Mouse (Mus musculus) left cerebral cortex, postnatal 10 days (tissue): Measurements from ENCODE around the gene Chrna5. TPM values are rescaled to one million over a fixed set of nuclear protein-coding genes. Genes with fewer than 3 reads are reported as not detected.

Source experiments
- DNase-seq, 2 experiments: peaks; one replicate each; pipeline ENCODE4 v3.0.0; 2021 to 2022; ENCODE audit warnings: low spot score in 2 of 2, mixed read lengths in 1 of 2; ENCODE audit errors: extremely low spot score in 1 of 2
- intact Hi-C: fragments of 180-260 bp; cut with DNase I; formaldehyde crosslinking; loops from one replicate; pipeline ENCODE4 v1.15.1; 2025
- total RNA-seq, 2 experiments: library from RNA; stranded (reverse); gene quantifications; 2 replicates each; pipeline ENCODE4 v1.2.3; 2021

Gene Chrna5
- total RNA-seq, 2 experiments from 2014 or later, result 5.3 TPM

DNA sequence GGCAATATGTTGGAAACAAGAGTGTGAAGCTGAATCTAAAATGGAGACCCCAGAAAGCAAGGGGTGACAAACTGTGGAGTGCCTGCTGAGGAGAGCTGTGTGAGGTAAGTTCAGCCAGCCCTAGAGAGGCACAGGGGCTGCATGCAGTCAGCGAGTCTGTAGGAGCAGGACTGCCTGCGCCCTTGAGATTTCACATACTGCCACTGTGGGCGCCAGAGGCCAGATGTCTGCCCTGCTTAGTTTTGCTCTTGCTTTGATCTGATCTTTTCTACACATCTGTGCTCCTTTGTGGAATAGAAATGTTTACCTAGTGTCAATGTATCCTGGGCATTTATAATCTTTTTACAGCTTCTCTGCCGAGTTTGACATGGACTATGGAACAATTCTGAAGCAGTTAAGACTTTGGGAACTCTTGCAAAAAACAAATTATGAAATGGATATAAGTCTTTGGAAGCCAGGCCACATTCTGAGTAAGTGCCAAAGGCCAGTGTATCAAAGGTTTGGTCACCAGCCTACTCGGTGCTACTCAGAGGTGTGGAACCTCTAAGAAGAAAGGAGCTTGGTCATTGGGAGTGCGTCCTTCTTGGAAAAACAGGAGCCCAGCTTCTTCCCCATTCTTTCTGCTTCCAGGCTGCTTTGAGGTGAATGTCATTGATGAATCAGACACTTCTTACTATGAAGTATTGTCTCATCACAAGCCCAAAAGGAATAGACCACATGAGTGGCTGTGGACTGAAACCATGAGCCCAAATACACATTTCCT is 30.1 kb downstream of the Chrna5 start:
- intact Hi-C loops, result no loop called here
- DNase-seq, result no peak

DNA sequence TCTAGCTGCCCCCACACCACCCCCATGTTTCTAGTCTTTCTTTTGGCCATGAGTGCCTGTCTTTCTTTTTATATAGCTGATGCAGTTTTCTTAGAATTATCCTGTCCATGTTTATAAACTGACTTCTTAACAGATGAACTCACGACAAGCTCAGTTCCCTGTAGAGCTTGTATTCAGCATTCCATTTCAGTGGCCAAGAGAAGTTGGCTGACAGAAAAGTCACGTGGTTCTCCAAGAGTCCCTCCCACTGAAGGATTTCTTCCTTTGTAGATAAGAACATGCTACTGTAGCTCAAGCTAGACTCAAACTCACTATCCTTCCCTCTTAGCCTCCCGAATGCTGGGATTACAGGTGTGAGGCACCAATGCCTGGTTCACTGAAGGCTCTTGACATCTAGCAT is 36.2 kb downstream of the Chrna5 start:
- no peak for DNase-seq
- intact Hi-C loops, result no loop called here

DNA sequence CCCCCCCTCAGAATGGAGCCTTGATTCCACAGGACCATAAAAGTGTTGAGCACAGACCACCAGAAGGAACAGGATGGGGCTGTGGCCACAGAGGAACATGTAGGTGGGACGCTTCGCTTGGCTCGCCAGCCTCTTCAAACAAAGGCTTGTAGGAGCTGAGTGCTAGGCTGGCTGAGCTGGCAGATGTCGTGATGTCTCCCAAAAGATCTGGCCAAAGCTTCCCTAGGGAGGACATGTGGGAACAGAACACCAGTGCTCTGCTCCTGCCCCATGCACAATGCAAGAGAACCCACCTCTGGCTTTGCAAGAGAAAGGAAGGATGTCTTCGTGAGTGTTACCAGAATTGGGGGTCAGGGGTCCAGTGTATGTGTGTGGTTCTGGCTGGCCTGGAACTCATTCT is 42.6 kb downstream of the Chrna5 start:
- no peak for DNase-seq
- intact Hi-C loops, result loop anchor here (2.0 kb wide), 1 partner anchor 87 kb away; no protein-coding TSS in a partner anchor

DNA sequence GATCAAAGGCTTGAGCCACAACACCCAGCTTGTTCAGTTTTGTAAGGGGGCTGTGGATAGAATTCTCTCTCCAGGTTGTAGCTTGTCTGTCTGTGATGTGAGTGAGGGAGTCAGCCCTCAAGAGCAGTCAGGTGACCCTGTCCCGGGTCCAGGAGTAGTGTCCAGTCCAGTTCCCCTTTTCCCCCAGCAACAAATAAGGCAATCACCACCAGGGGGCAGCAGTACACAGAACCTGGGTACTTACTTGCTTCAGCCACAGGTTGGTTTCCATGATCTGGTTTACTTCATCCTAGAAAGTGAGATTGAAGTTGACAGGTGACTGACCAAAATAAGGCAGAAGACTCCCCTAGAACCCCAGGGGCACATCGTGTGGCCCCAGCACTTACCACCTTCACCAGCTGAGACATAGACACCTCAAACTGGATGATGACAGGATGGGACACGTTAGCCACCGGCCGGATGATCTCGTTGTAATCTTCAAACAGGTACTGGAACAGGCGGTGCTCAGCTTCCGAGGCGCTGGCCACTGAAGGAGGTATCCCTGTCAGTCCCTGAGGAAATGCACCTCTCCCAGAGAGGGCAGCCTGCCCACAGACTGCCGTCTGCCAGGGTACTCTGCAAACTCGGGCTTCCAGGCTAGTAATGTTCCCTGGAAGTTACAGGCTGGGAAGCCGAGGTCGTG is 43.4 kb downstream of the Chrna5 start:
- intact Hi-C loops, result loop anchor here (2.0 kb wide), 1 partner anchor 87 kb away; no protein-coding TSS in a partner anchor
- DNase-seq, result peak; percentile 48 to 79

DNA sequence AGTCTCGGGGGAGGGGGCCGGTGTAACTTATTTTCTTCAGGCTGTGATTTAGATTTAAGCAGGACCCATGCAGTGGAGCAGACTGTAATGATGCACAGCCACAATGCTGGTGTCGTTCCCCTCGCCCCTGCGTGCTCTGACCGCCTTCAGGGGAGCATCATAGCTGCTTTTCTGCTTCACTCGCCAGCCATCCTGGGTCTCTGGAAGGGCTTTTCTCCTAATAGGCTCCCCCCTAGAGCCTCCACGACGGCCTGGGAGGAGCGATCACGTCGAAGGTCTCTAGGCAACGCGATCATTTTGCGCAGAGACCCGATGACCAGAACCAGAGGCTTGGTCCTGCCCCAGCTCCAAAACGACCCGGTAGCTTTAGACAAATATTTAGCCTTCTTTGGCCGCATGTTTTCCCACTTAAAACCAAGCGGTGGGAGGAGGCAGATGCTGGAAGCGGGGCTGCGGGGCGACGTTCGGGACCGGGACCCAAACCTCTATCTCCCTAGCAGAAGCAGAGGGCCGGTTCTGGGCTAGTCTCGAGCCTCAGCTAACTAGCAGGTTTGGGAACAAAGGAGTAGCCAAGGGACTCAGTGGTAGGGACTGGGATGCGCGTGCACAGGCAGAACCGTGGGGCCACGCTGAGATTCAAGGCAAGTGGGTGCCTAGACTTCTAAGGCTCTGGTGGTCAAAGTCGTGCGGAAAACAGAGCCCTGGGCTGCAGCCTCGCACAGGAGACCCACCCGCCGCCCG is 45.0 kb downstream of the Chrna5 start:
- intact Hi-C loops, result no loop called here

DNA sequence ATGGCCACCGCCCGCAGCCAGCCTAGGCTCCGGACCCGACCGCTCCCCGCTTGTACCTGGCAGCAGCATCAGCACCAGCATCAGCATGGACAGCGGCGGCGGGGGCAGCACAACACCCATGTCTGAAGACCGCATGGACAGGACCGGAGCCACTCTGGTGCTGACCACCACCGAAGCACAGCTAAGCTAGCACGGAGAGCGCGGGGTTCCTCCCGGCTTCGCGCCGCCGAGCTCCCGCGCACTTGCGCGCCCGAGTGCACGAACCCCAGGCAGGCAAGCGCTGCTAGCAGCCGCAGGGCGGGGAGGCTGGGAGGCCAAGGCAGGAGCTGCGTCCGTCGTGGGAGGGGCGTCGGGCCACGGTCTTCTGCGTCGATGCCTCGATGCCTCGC is 45.6 kb downstream of the Chrna5 start, which contains the start of gene Chrna3:
Gene Chrna3 (minus strand): TSS at position 288 of the 389 bp plus-strand sequence.
- no peak for DNase-seq
- intact Hi-C loops, result no loop called here

More for the DNA sequence above, 45.0 kb downstream of the Chrna5 start:
- DNase-seq, result no peak

DNA sequence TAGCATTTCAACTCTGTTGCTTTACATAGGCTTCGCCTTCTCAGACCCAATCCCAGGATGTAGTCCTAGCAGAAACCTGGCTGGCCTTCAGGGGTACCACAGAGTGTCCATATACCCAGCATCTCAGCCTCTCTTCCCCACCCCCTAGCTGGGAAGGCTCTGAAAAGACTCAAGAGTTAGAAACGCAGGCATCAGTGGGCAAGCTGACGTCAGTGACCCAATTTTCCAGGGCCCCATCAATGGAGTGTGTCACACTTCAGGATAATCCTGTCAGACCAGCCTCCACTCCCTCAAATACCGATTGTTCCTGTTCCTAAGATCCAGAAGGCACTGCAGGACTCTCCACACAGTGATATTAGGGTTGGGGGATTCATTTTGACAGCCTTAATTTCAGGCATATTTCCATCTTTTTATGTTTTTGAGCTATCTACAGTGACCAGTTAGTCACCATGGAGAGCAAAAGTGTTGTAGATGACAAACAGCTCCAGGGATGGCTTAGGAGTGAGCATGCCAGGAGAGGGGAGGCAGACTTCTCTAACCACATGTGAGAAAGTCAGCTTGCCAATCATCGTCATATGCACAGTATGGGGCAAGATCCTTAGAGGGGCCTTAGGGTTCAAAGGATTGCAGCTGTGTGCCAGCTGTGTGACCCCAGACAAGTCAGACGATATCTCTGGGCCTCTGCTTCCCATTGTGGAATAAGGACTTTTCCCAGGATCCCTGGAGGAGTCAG is 50.9 kb downstream of the Chrna5 start:
- no peak for DNase-seq
- intact Hi-C loops, result no loop called here

DNA sequence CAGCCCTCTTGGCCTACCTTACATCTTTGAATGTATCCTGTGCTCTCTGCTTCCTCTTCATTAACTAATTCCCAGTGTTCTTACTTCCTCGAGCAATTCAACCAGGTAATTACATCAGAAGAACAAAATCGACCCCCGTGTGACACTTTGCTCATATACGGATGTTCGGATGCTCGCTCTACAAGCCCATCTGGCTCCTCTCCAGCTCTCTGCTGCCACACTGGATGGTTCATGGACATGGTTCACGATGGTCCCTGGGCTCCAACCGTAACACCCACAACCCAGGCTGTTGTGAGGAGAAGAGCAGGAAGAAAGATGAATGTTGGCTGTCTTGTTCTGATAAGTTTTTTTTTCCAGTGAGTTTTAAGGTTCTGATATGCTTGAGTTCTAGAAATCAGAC is 58.3 kb downstream of the Chrna5 start:
- intact Hi-C loops, result no loop called here

DNA sequence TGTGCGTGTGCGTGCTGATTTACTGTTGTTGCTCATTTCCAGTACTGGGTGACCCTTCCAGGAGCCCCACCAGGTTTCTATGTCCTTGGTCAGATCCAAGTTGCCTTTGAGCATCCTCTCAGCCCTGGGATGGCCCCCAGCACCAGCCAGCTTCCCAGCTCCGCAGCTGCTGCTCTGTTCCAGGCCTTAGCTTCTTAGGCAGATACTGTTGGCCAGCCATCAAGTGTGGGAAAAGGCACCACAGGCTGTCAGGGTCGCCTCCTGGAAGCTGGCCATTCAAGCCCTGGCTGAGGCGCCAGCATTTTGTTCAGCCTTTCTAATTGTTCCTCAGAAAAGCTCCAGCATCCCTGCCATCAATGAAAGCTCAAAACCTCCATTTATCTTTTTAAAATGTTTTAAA is 59.3 kb downstream of the Chrna5 start:
- DNase-seq, result peak in 1 of 2 experiments; percentile 27
- intact Hi-C loops, result no loop called here

More for the DNA sequence above, 58.3 kb downstream of the Chrna5 start:
- DNase-seq, result no peak

DNA sequence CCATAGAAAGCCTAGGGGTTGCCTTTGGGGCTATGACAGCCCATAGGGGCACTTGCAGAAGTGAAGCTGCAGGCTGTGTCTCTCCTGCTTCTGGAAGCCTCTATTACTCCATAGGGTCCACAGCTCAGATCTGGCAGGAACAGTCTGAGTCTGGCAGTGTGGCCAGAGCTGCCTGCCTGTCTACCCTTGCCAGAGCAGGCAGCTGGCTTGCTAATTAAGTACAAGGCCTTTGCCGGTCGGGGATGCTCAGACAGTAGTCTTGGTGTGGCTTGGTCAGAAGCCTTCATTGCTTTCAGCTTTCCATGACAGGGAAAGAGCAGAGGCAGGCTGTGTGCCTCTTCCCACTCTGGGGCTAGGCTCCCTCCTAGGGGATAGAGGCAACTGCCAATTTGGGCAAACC is 60.7 kb downstream of the Chrna5 start:
- DNase-seq, result peak in 1 of 2 experiments; percentile 23
- intact Hi-C loops, result no loop called here

DNA sequence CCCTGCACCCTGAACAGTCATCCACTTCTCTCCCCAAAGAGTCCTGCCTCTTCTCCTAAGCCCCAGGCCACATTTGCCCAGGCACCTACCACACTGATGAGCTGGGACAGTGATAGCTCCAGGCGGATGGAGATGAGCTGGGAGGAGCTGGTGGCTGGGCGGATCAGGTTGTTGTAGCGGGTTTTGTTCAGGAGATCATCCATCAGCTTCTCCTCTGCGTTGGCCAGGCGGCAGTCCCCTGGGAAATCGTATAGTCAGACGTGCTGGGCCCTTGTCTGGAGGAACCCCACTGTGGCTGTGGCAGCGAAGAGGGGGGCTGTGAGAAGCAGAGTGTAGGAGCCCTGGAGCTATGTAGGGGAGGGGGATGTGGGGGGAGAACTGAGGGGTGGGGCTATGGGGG is 63.0 kb downstream of the Chrna5 start:
- no peak for DNase-seq
- intact Hi-C loops, result no loop called here

DNA sequence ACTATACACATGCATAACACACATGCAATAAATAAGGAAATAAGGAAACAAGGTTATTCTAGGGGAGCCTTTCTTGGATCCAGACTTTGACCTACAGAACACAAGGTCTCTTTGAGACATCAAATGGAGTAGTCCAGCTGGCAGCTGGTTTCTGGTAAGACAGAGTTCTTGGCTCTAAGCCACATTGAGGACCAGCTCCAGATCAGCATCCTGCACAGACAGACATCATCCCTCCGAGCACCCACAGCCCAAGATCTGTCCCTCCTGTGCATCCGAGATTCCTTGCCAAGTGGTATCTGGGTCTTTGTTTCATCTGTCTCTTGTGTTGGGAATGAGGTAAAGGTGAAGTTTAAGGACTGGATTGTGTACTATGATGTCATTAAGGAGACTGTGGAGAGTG is 64.3 kb downstream of the Chrna5 start:
- intact Hi-C loops, result no loop called here
- no peak for DNase-seq

DNA sequence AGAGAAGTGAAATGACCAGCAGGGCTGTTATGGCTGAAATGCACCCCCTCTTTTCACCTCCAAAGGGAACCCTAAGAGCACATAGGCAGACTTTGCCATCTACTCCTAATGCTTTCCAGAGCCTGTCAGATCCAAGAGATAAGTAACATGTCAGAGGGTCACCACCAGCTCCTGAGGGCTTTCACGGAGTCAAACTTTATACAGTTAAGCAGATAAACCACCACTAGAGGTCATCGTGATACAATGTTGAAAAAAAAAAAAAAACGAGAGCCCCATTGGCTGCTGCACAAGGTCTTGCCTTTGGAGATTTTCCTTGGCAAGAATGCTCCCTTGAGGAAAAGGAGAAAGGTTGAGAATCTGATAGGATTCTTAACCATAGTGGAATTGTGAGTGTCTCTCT is 66.1 kb downstream of the Chrna5 start:
- intact Hi-C loops, result no loop called here
- DNase-seq, result no peak

DNA sequence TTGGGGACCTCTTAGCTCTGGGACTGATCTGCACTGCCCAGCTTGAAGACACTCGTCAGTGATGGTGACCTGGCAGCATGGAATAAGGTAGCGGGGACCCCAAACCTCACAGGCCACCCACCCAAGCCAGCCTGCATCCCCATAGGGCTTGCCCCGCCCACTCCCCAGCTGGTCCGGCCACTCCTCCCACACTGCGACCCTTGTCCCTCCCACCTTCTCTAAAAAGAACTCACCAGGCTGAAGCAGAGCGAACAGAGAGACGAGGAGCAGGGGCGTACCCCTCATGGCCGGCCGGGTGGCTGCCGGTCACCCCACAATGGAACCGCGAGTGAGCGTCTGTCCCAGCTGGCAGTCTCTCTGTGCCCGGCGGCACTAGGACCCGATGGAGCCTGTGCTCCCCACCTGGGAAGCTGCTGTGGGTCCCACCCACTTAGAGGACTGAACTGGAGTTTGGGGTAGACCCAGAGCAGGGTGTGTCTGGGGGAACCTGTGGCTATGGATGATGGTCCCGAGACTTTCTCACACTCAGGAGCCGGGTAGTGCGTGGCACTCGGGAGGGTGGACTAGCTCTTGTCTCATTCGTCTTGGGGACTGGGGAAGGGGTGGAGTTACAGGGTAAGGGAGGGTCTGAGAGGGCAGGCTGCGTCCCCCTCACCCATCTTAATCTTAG is 67.7 kb downstream of the Chrna5 start, which contains the start of gene Chrnb4:
Gene Chrnb4 (minus strand): TSS at position 569 of the 670 bp plus-strand sequence.
- no peak for DNase-seq
- intact Hi-C loops, result no loop called here

DNA sequence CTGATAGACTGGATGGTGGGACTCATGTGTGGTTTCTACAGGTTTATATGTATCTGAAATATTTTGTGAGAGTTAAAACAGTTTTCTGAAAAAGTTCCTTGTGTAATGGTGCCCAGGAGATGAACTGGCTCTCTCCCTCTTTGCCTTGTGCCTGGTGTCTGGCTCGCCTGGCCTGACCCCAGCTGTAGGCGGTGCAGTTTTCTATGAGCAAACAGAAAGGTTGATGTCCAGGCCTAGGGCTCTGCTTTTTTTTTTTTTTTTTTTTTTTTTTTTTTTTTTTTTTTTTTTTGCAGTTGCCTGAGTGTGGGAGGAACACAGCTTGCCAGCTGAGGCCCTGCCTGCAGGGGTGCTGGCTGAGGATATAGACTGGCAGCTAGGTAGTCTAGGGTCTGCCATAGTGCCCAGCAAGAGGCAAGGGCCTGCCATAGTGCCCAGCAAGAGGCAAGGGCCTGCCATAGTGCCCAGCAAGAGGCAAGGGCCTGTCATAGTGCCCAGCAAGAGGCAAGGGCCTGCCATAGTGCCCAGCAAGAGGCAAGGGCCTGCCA is 74.8 kb downstream of the Chrna5 start:
- intact Hi-C loops, result no loop called here
- DNase-seq, result no peak
